Mouse (Mus musculus): Measurements from ENCODE around the gene Tacc2. TPM values are rescaled to one million over a fixed set of nuclear protein-coding genes. Genes with fewer than 3 reads are reported as not detected.
"Not testable (repeated sequence)": the region's sequence is repeated elsewhere in the genome, so short reads cannot be mapped to it uniquely, and the experiment has no call there.

Gene Tacc2
- polyA plus RNA-seq, 1 experiment from 2014 or later = 85.5 TPM

- Histone ChIP-seq H3K9ac (no peak overlapping the region), H3K36me3 (peaks cover 5% of the 10 kb centered on the region), H3K27ac (no peak overlapping the region), H3K4me1 (peaks cover 3% of the 10 kb centered on the region; the same call in 1 of the 2 replicates), H3K9me3 (peaks cover 6% of the 10 kb centered on the region; the same call in 1 of the 2 replicates), H3K4me3 (no peak overlapping the region), H3K4me2 (replicated peaks) (no peak overlapping the region), H3K27me3 (replicated peaks) (no peaks in the 10 kb centered on the region)
- ATAC-seq (ENCODE audit: low FRiP score, low read depth) = no peak
- 60% methylated on average over 4 of the region's 4 CpGs for WGBS
Measured at GRCm38 (mm10) chr7:130662869-130663268, 85.6 kb downstream of the Tacc2 start.

- Histone ChIP-seq H3K4me1 (peaks cover 9% of the 10 kb centered on the region; the same call in 1 of the 2 replicates), H3K27me3 (replicated peaks) (no peaks in the 10 kb centered on the region), H3K9ac (no peak overlapping the region), H3K36me3 (peaks cover 5% of the 10 kb centered on the region), H3K4me2 (replicated peaks) (no peak overlapping the region), H3K9me3 (peaks cover 6% of the 10 kb centered on the region; the same call in 1 of the 2 replicates), H3K4me3 (no peak overlapping the region), H3K27ac (no peak overlapping the region)
- 94% methylated on average over 5 of the region's 5 CpGs for WGBS
- ATAC-seq (ENCODE audit: low FRiP score, low read depth) = no peak
Measured at GRCm38 (mm10) chr7:130664037-130664436, 86.8 kb downstream of the Tacc2 start.

- H3K27me3 ChIP-seq (replicated peaks) = no peaks in the 10 kb centered on the region
- ATAC-seq (ENCODE audit: low FRiP score, low read depth) = no peak
- H3K4me2 ChIP-seq (replicated peaks) = no peak overlapping the region
- 89% methylated on average over 5 of the region's 5 CpGs for WGBS
- no peak overlapping the region for H3K4me3 ChIP-seq
- H3K27ac ChIP-seq = no peak overlapping the region
- peaks cover 15% of the 10 kb centered on the region; the same call in 1 of the 2 replicates for H3K4me1 ChIP-seq
- H3K9ac ChIP-seq = no peak overlapping the region
- peaks cover 6% of the 10 kb centered on the region; the same call in 1 of the 2 replicates for H3K9me3 ChIP-seq
- H3K36me3 ChIP-seq = peaks cover 5% of the 10 kb centered on the region
Measured at GRCm38 (mm10) chr7:130664629-130665028, 87.4 kb downstream of the Tacc2 start.

GRCm38 (mm10) chr7:130665358-130665757 lies 88.1 kb downstream of the Tacc2 start:
- 98% methylated on average over 9 of the region's 9 CpGs for WGBS
- H3K4me2 ChIP-seq (replicated peaks) = no peak overlapping the region
- H3K36me3 ChIP-seq = peaks cover 5% of the 10 kb centered on the region
- H3K9me3 ChIP-seq = peaks cover 6% of the 10 kb centered on the region; the same call in 1 of the 2 replicates
- H3K27ac ChIP-seq = no peak overlapping the region
- H3K27me3 ChIP-seq (replicated peaks) = no peaks in the 10 kb centered on the region
- no peak for ATAC-seq (ENCODE audit: low FRiP score, low read depth)
- no peak overlapping the region for H3K4me3 ChIP-seq
- H3K4me1 ChIP-seq = peaks cover 19% of the 10 kb centered on the region
- no peak overlapping the region for H3K9ac ChIP-seq

GRCm38 (mm10) chr7:130668013-130668412 lies 90.8 kb downstream of the Tacc2 start:
- H3K27ac ChIP-seq, H3K9ac ChIP-seq: not testable (repeated sequence)
- 73% methylated on average over 1 of the region's 1 CpGs for WGBS

GRCm38 (mm10) chr7:130668729-130669281 lies 91.6 kb downstream of the Tacc2 start:
- H3K9me3 ChIP-seq = peaks cover 2% of the 10 kb centered on the region; the same call in 1 of the 2 replicates

More at GRCm38 (mm10) chr7:130668013-130668412, 90.8 kb downstream of the Tacc2 start:
- not testable (repeated sequence) for H3K36me3 ChIP-seq; H3K4me2 ChIP-seq (replicated peaks); H3K4me3 ChIP-seq; H3K9me3 ChIP-seq; ATAC-seq (ENCODE audit: low FRiP score, low read depth); H3K27me3 ChIP-seq (replicated peaks)
- peaks cover 28% of the 10 kb centered on the region for H3K4me1 ChIP-seq

GRCm38 (mm10) chr7:130669370-130669881 lies 92.2 kb downstream of the Tacc2 start:
- Histone ChIP-seq H3K9ac (no peak overlapping the region), H3K4me3 (no peak overlapping the region), H3K27ac (peak overlapping the region; percentile 81), H3K27me3 (replicated peaks) (no peaks in the 10 kb centered on the region), H3K4me1 (peaks cover 37% of the 10 kb centered on the region), H3K36me3 (peaks cover 5% of the 10 kb centered on the region), H3K4me2 (replicated peaks) (no peak overlapping the region), H3K9me3 (no peaks in the 10 kb centered on the region)
- ATAC-seq (ENCODE audit: low FRiP score, low read depth) = peak; percentile 63
- WGBS = 52% methylated on average over 8 of the region's 8 CpGs

More at GRCm38 (mm10) chr7:130668729-130669281, 91.6 kb downstream of the Tacc2 start:
- no peak overlapping the region for H3K4me2 ChIP-seq (replicated peaks)
- no peaks in the 10 kb centered on the region for H3K27me3 ChIP-seq (replicated peaks)
- H3K4me3 ChIP-seq = no peak overlapping the region
- no peak overlapping the region; the same call in 1 of the 2 replicates for H3K9ac ChIP-seq
- peaks cover 5% of the 10 kb centered on the region for H3K36me3 ChIP-seq
- ATAC-seq (ENCODE audit: low FRiP score, low read depth) = no peak
- 66% methylated on average over 7 of the region's 7 CpGs for WGBS
- peaks cover 34% of the 10 kb centered on the region for H3K4me1 ChIP-seq
- H3K27ac ChIP-seq = peak overlapping the region; percentile 81

GRCm38 (mm10) chr7:130670358-130670757 lies 93.1 kb downstream of the Tacc2 start:
- H3K9me3 ChIP-seq = no peaks in the 10 kb centered on the region
- no peak for ATAC-seq (ENCODE audit: low FRiP score, low read depth)
- H3K4me2 ChIP-seq (replicated peaks) = no peak overlapping the region
- no peak overlapping the region for H3K9ac ChIP-seq
- whole genome bisulfite sequencing = 77% methylated on average over 4 of the region's 4 CpGs
- H3K4me1 ChIP-seq = peaks cover 41% of the 10 kb centered on the region
- H3K27me3 ChIP-seq (replicated peaks) = no peaks in the 10 kb centered on the region
- no peaks in the 10 kb centered on the region for H3K36me3 ChIP-seq
- H3K4me3 ChIP-seq = no peak overlapping the region
- H3K27ac ChIP-seq = no peak overlapping the region

- no peak overlapping the region for H3K27ac ChIP-seq
- no peaks in the 10 kb centered on the region for H3K36me3 ChIP-seq
- H3K27me3 ChIP-seq (replicated peaks) = no peaks in the 10 kb centered on the region
- ATAC-seq (ENCODE audit: low FRiP score, low read depth) = no peak
- H3K4me2 ChIP-seq (replicated peaks) = no peak overlapping the region
- H3K9ac ChIP-seq = no peak overlapping the region
- H3K4me1 ChIP-seq = peaks cover 41% of the 10 kb centered on the region
- WGBS = 59% methylated on average over 6 of the region's 6 CpGs
- H3K9me3 ChIP-seq = no peaks in the 10 kb centered on the region
- no peak overlapping the region for H3K4me3 ChIP-seq
Measured at GRCm38 (mm10) chr7:130671301-130671700, 94.1 kb downstream of the Tacc2 start.

GRCm38 (mm10) chr7:130673169-130674033 lies 96.2 kb downstream of the Tacc2 start:
- Histone ChIP-seq H3K4me3 (no peak overlapping the region), H3K4me2 (replicated peaks) (no peak overlapping the region), H3K9ac (0 out of 2 replicates have a peak overlapping the region, but pooled peaks have one; percentile 9), H3K27ac (no peak overlapping the region), H3K36me3 (no peaks in the 10 kb centered on the region), H3K9me3 (no peaks in the 10 kb centered on the region), H3K4me1 (peaks cover 50% of the 10 kb centered on the region), H3K27me3 (replicated peaks) (no peaks in the 10 kb centered on the region)
- WGBS = 66% methylated on average over 9 of the region's 9 CpGs
- no peak; the same call in 1 of the 2 replicates for ATAC-seq (ENCODE audit: low FRiP score, low read depth)

- no peaks in the 10 kb centered on the region for H3K9me3 ChIP-seq
- no peaks in the 10 kb centered on the region for H3K36me3 ChIP-seq
- no peak overlapping the region for H3K27ac ChIP-seq
- no peaks in the 10 kb centered on the region for H3K27me3 ChIP-seq (replicated peaks)
- WGBS = 57% methylated on average over 9 of the region's 9 CpGs
- H3K9ac ChIP-seq = peak overlapping the region; percentile 35; the same call in 1 of the 2 replicates
- peaks cover 39% of the 10 kb centered on the region for H3K4me1 ChIP-seq
- ATAC-seq (ENCODE audit: low FRiP score, low read depth) = no peak
- no peak overlapping the region for H3K4me3 ChIP-seq
- H3K4me2 ChIP-seq (replicated peaks) = peak overlapping the region; percentile 30; the same call in 1 of the 2 replicates
Measured at GRCm38 (mm10) chr7:130674526-130674925, 97.3 kb downstream of the Tacc2 start.

Data from neural tube, embryonic 12.5 days (tissue).